Mouse (Mus musculus) neural tube, embryonic 14.5 days (tissue): ENCODE measurements around the gene Samd4. TPM values are rescaled to one million over a fixed set of nuclear protein-coding genes. Genes with fewer than 3 reads are reported as not detected.

Source experiments
- ATAC-seq: fragments of 200-750 bp; cut with Nextera tagmentation; 2 replicates; pipeline ENCODE4 v1.8.0; 2017; ENCODE audit warnings: low read depth, mild to moderate bottlenecking, moderate TSS enrichment, moderate library complexity
- H3K27ac ChIP-seq: fragments of 300-500 bp; sonication (generic); 2 replicates; pipeline ENCODE4 v1.5.1; 2014; ENCODE audit warnings: low read depth, mild to moderate bottlenecking, control low read depth, low read length, moderate library complexity, mixed read lengths
- H3K27me3 ChIP-seq: fragments of 300-500 bp; sonication (generic); 2 replicates; pipeline ENCODE4 v1.6.1; 2014; ENCODE audit warnings: low read length; ENCODE audit not compliant: control insufficient read depth, insufficient read depth
- H3K36me3 ChIP-seq: fragments of 300-500 bp; sonication (generic); 2 replicates; pipeline ENCODE4 v1.6.1; 2014; ENCODE audit warnings: low read length, mixed read lengths; ENCODE audit not compliant: control insufficient read depth, insufficient read depth
- H3K4me1 ChIP-seq: fragments of 300-500 bp; sonication (generic); 2 replicates; pipeline ENCODE4 v1.6.1; 2014; ENCODE audit warnings: low read length; ENCODE audit not compliant: control insufficient read depth, insufficient read depth
- H3K4me2 ChIP-seq: fragments of 300-500 bp; sonication (generic); 2 replicates; pipeline ENCODE4 v1.6.1; 2014; ENCODE audit warnings: mild to moderate bottlenecking, low read depth, low read length, control low read depth
- H3K4me3 ChIP-seq: fragments of 300-500 bp; sonication (generic); 2 replicates; pipeline ENCODE4 v1.5.1; 2014; ENCODE audit warnings: low read depth, low read length, control low read depth, mixed read lengths
- H3K9ac ChIP-seq: fragments of 300-500 bp; sonication (generic); replicated peaks from 2 replicates; pipeline ENCODE4 v1.6.1; 2014; ENCODE audit warnings: low read depth, mild to moderate bottlenecking, control low read depth, low read length, mixed read lengths
- H3K9me3 ChIP-seq: fragments of 300-500 bp; sonication (generic); 2 replicates; pipeline ENCODE4 v1.6.1; 2016; ENCODE audit warnings: low read length; ENCODE audit not compliant: control insufficient read depth
- WGBS: fragments of 180-500 bp; shearing (Covaris S2); extraction: QIAGEN DNeasy Blood & Tissue Kit; methylation state at CpG from one replicate; pipeline ENCODE4 v1.1.7; 2014; 5-methylcytosine and 5-hydroxymethylcytosine counted together
- polyA plus RNA-seq: library from polyadenylated mRNA; unstranded; fragments of >200 nt; fragmentation: Nextera tagmentation; extraction: Ambion mirVana; gene quantifications from 2 replicates; pipeline ENCODE4 v1.2.1, GENCODE M21; 2014

The Samd4 gene
- polyA plus RNA-seq, 1 experiment from 2014 or later = 2.6 TPM

GRCm38 (mm10) chr14:46971802-46972201, 89.1 kb downstream of the Samd4 start:
- Histone ChIP-seq H3K4me3 (no peak overlapping the region), H3K4me2 (no peak overlapping the region), H3K9me3 (no peaks in the 10 kb centered on the region), H3K9ac (no peak overlapping the region), H3K36me3 (no peaks in the 10 kb centered on the region), H3K27me3 (no peaks in the 10 kb centered on the region), H3K27ac (no peak overlapping the region), H3K4me1 (no peaks in the 10 kb centered on the region)
- WGBS = 94% methylated on average over 2 of the region's 2 CpGs
- no peak for ATAC-seq

- Histone ChIP-seq H3K9me3 (no peaks in the 10 kb centered on the region), H3K4me3 (no peak overlapping the region), H3K4me2 (no peak overlapping the region), H3K36me3 (no peaks in the 10 kb centered on the region), H3K27ac (no peak overlapping the region), H3K27me3 (no peaks in the 10 kb centered on the region), H3K4me1 (no peaks in the 10 kb centered on the region), H3K9ac (no peak overlapping the region)
- WGBS = 75% methylated on average over 9 of the region's 9 CpGs
- no peak for ATAC-seq
Observed at GRCm38 (mm10) chr14:46974874-46975273, 92.2 kb downstream of the Samd4 start.

GRCm38 (mm10) chr14:46975969-46976368, 93.3 kb downstream of the Samd4 start:
- H3K36me3 ChIP-seq = no peaks in the 10 kb centered on the region
- H3K4me3 ChIP-seq = no peak overlapping the region
- H3K27me3 ChIP-seq = no peaks in the 10 kb centered on the region
- H3K9ac ChIP-seq = no peak overlapping the region
- H3K4me1 ChIP-seq = no peaks in the 10 kb centered on the region
- no peak overlapping the region for H3K27ac ChIP-seq
- H3K4me2 ChIP-seq = no peak overlapping the region
- no peaks in the 10 kb centered on the region for H3K9me3 ChIP-seq
- ATAC-seq = no peak
- WGBS = 86% methylated on average over 4 of the region's 4 CpGs

GRCm38 (mm10) chr14:46976712-46977111, 94.1 kb downstream of the Samd4 start:
- Histone ChIP-seq H3K36me3 (no peaks in the 10 kb centered on the region), H3K27me3 (no peaks in the 10 kb centered on the region), H3K27ac (no peak overlapping the region), H3K4me1 (no peaks in the 10 kb centered on the region), H3K4me2 (no peak overlapping the region), H3K9ac (no peak overlapping the region), H3K9me3 (no peaks in the 10 kb centered on the region), H3K4me3 (no peak overlapping the region)
- no peak for ATAC-seq
- 91% methylated on average over 11 of the region's 11 CpGs for WGBS

GRCm38 (mm10) chr14:46977660-46978059, 95.0 kb downstream of the Samd4 start:
- H3K27ac ChIP-seq = no peak overlapping the region
- H3K36me3 ChIP-seq = no peaks in the 10 kb centered on the region
- no peak overlapping the region for H3K4me3 ChIP-seq
- no peak overlapping the region for H3K4me2 ChIP-seq
- H3K9ac ChIP-seq = no peak overlapping the region
- 60% methylated on average over 10 of the region's 10 CpGs for WGBS
- no peaks in the 10 kb centered on the region for H3K27me3 ChIP-seq
- no peaks in the 10 kb centered on the region for H3K4me1 ChIP-seq
- ATAC-seq = no peak
- H3K9me3 ChIP-seq = no peaks in the 10 kb centered on the region

- Histone ChIP-seq H3K9ac (no peak overlapping the region), H3K36me3 (no peaks in the 10 kb centered on the region), H3K27ac (no peak overlapping the region), H3K4me3 (no peak overlapping the region), H3K9me3 (no peaks in the 10 kb centered on the region), H3K4me2 (no peak overlapping the region), H3K4me1 (no peaks in the 10 kb centered on the region), H3K27me3 (no peaks in the 10 kb centered on the region)
- no peak for ATAC-seq
- WGBS = 82% methylated on average over 5 of the region's 5 CpGs
Observed at GRCm38 (mm10) chr14:46979172-46979571, 96.5 kb downstream of the Samd4 start.

GRCm38 (mm10) chr14:46980736-46981438, 98.2 kb downstream of the Samd4 start:
- Histone ChIP-seq H3K9ac (no peak overlapping the region), H3K27me3 (no peaks in the 10 kb centered on the region), H3K4me2 (no peak overlapping the region), H3K4me1 (no peaks in the 10 kb centered on the region), H3K9me3 (no peaks in the 10 kb centered on the region), H3K4me3 (no peak overlapping the region), H3K36me3 (no peaks in the 10 kb centered on the region), H3K27ac (no peak overlapping the region)
- WGBS = 80% methylated on average over 17 of the region's 17 CpGs
- no peak for ATAC-seq

- Histone ChIP-seq H3K4me2 (no peak overlapping the region), H3K4me1 (no peaks in the 10 kb centered on the region), H3K27ac (no peak overlapping the region), H3K27me3 (no peaks in the 10 kb centered on the region), H3K36me3 (no peaks in the 10 kb centered on the region), H3K4me3 (no peak overlapping the region), H3K9me3 (no peaks in the 10 kb centered on the region), H3K9ac (no peak overlapping the region)
- no peak for ATAC-seq
- WGBS = 68% methylated on average over 6 of the region's 6 CpGs
Observed at GRCm38 (mm10) chr14:46982106-46982505, 99.5 kb downstream of the Samd4 start.

- Histone ChIP-seq H3K9me3 (no peaks in the 10 kb centered on the region), H3K27ac (no peak overlapping the region), H3K4me3 (no peak overlapping the region), H3K9ac (no peak overlapping the region), H3K27me3 (no peaks in the 10 kb centered on the region), H3K36me3 (no peaks in the 10 kb centered on the region), H3K4me1 (no peaks in the 10 kb centered on the region), H3K4me2 (no peak overlapping the region)
- WGBS = 40% methylated on average over 8 of the region's 8 CpGs
- no peak for ATAC-seq
Observed at GRCm38 (mm10) chr14:46984542-46985125, 102.0 kb downstream of the Samd4 start.
